Mouse (Mus musculus) limb, embryonic 14.5 days (tissue): ENCODE data around the gene Akp3. TPM values are rescaled to one million over a fixed set of nuclear protein-coding genes. Genes with fewer than 3 reads are reported as not detected.

Experiments used
- ATAC-seq: fragments of 200-750 bp; cut with Nextera tagmentation; 2 replicates; pipeline ENCODE4 v1.8.0; 2017; ENCODE audit warnings: low read depth, moderate number of reproducible peaks, moderate TSS enrichment; ENCODE audit not compliant: low FRiP score
- DNase-seq: peaks from one replicate; pipeline ENCODE4 v3.0.0-alpha.2; 2015; ENCODE audit warnings: low spot score
- H3K27ac ChIP-seq: fragments of 300-500 bp; sonication (generic); replicated peaks from 2 replicates; pipeline ENCODE4 v1.5.1; 2014; ENCODE audit warnings: low read depth, mild to moderate bottlenecking, low read length, moderate library complexity, mixed read lengths
- H3K27me3 ChIP-seq: fragments of 300-500 bp; sonication (generic); 2 replicates; pipeline ENCODE4 v1.6.1; 2014; ENCODE audit warnings: low read length, mixed read lengths; ENCODE audit not compliant: control insufficient read depth, insufficient read depth
- H3K36me3 ChIP-seq: fragments of 300-500 bp; sonication (generic); 2 replicates; pipeline ENCODE4 v1.6.1; 2014; ENCODE audit warnings: mild to moderate bottlenecking, low read length, moderate library complexity, mixed read lengths; ENCODE audit not compliant: control insufficient read depth, insufficient read depth
- H3K4me1 ChIP-seq: fragments of 300-500 bp; sonication (generic); 2 replicates; pipeline ENCODE4 v1.6.1; 2014; ENCODE audit warnings: antibody characterized with exemption, low read length, mixed read lengths; ENCODE audit not compliant: control insufficient read depth, insufficient read depth
- H3K4me2 ChIP-seq: fragments of 300-500 bp; sonication (generic); replicated peaks from 2 replicates; pipeline ENCODE4 v1.6.1; 2014; ENCODE audit warnings: low read depth, mild to moderate bottlenecking, low read length, moderate library complexity; ENCODE audit not compliant: severe bottlenecking
- H3K4me3 ChIP-seq: fragments of 300-500 bp; sonication (generic); replicated peaks from 2 replicates; pipeline ENCODE4 v1.5.1; 2014; ENCODE audit warnings: low read length
- H3K9ac ChIP-seq: fragments of 300-500 bp; sonication (generic); 2 replicates; pipeline ENCODE4 v1.6.1; 2014; ENCODE audit warnings: mild to moderate bottlenecking, low read depth, low read length, moderate library complexity; ENCODE audit not compliant: severe bottlenecking
- H3K9me3 ChIP-seq: fragments of 300-500 bp; sonication (generic); 2 replicates; pipeline ENCODE4 v1.6.1; 2016; ENCODE audit warnings: low read length; ENCODE audit not compliant: control insufficient read depth
- POLR2A ChIP-seq: fragments of 200-500 bp; IDR thresholded peaks from 2 replicates; pipeline ENCODE4 v1.8.0; 2012; ENCODE audit warnings: inconsistent platforms, mild to moderate bottlenecking, moderate library complexity, borderline replicate concordance; ENCODE audit not compliant: insufficient read depth, insufficient read length; ENCODE audit errors: extremely low read depth
- WGBS: fragments of 180-500 bp; shearing (Covaris S2); extraction: QIAGEN DNeasy Blood & Tissue Kit; methylation state at CpG from one replicate; pipeline ENCODE4 v1.1.7; 2014; 5-methylcytosine and 5-hydroxymethylcytosine counted together
- polyA plus RNA-seq, 2 experiments: library from polyadenylated mRNA; depleted of rRNA in 1 of 2; stranded (reverse) in 1 of 2; unstranded in 1 of 2; fragments of >200 nt; fragmentation: Nextera tagmentation in 1 of 2; extraction: Ambion mirVana in 1 of 2; gene quantifications; 2 replicates each; pipeline versions ENCODE4 v1.2.1 to v1.2.3; 2012 to 2014

Gene Akp3
- polyA plus RNA-seq, 2 experiments = 0.11 TPM; not detected in 1

DNA sequence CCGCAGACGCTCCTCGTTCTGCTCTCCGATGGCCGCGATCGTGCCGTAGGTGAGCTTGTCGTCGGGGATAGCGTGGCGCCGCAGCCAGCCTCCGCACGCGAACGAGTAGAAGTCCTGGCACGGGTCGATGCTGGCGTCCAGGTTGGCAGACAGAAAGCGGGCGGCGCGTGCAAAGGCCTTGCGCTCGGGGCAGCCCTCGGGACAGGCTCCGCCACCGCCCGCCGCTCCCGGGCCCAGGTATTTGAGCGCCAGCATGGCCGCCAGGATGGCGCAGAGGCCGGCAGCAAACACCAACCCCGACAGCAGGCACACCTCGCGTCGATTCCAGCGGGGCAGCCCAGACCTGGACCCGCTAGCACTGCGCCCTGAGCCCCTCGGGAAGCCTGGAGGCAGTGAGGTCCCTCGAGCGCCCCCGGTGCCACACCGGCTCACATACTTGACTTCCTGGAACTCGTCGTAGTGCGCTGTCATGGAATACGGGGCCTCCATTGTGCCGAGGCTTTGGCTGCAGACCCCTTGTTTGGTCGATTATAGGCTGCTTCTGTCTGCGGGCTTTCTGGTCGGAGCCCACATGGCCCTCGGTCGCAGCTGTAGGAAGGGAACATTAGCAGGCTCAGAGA is 29.8 kb downstream of the Akp3 start:
- Histone ChIP-seq H3K4me3 (peak overlapping the region; percentile 40), H3K27me3 (peaks cover 85% of the 10 kb centered on the region), H3K4me2 (peak overlapping the region; percentile 57), H3K4me1 (peaks cover 10% of the 10 kb centered on the region; the same call in 1 of the 2 replicates), H3K36me3 (no peaks in the 10 kb centered on the region), H3K9me3 (no peaks in the 10 kb centered on the region), H3K9ac (peak overlapping the region; percentile 41; the same call in 1 of the 2 replicates), H3K27ac (no peak overlapping the region)
- WGBS = 2% methylated on average over 57 of the region's 58 CpGs
- ATAC-seq = no peak
- no peak for DNase-seq
- TF ChIP-seq POLR2A = no peak

DNA sequence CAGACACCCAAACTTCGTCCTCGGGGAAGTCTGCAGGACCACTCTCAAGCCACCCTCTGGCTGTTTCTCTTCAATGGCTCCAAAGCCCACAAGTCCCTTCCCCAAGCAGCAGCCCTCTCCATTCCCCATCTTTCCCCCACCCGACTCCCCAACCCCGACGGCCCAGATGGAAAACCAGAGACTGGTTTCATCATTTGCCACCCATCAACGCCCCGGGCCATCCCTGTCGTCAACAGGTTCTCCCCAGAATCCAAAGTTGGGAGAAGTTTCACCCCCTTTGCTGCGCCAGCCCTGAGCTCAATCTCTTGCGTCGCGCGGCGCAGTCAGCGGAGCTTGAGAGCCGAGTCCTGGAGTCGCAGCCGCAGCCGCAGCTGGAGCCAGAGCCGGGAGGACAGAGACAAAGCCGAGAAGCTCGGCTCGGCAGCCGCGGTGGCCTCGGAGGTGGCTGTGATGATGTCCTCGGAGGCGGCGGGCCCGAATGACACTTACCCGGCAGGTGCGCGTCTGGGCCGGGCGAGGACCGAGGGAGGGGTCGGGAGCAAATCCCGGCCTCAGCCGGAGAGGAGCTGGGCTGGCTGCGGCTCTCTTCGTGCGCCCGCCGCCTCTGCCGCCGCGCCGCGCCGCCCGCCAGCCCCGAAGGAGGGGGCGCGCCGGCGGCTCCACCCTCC is 30.9 kb downstream of the Akp3 start:
- no peak overlapping the region for H3K9ac ChIP-seq
- 1% methylated on average over 33 of the region's 56 CpGs for WGBS
- no peak overlapping the region for H3K27ac ChIP-seq
- peaks cover 85% of the 10 kb centered on the region for H3K27me3 ChIP-seq
- DNase-seq (no peak), ATAC-seq (peak; percentile 48)
- no peaks in the 10 kb centered on the region for H3K36me3 ChIP-seq
- H3K9me3 ChIP-seq = no peaks in the 10 kb centered on the region
- peak overlapping the region; percentile 40 for H3K4me3 ChIP-seq
- H3K4me2 ChIP-seq = peak overlapping the region; percentile 63
- peaks cover 10% of the 10 kb centered on the region; the same call in 1 of the 2 replicates for H3K4me1 ChIP-seq
- TF ChIP-seq POLR2A = no peak

GRCm38 (mm10) chr1:87156199-87156587 is 31.4 kb downstream of the Akp3 start, which contains the start of gene Ecel1:
Gene Ecel1 (minus strand): TSS chr1:87156521.
- no peak within 1 kb of the TSS for H3K9ac ChIP-seq
- H3K27ac ChIP-seq = no peak within 1 kb of the TSS
- ATAC-seq = no peak
- peaks cover 10% of the 10 kb centered on the region; the same call in 1 of the 2 replicates for H3K4me1 ChIP-seq
- H3K27me3 ChIP-seq = peaks cover 79% of the 10 kb centered on the region
- 4% methylated on average over 6 of the region's 12 CpGs for WGBS
- H3K36me3 ChIP-seq = no peaks in the 10 kb centered on the region
- H3K4me3 ChIP-seq = peak within 1 kb of the TSS; percentile 40
- no peaks in the 10 kb centered on the region for H3K9me3 ChIP-seq
- H3K4me2 ChIP-seq = peak within 1 kb of the TSS; percentile 63
- no peak for DNase-seq
- TF ChIP-seq POLR2A = no peak

- 69% methylated on average over 3 of the region's 3 CpGs for WGBS
- H3K27me3 ChIP-seq = peaks cover 53% of the 10 kb centered on the region
- DNase-seq = no peak
Observed at GRCm38 (mm10) chr1:87159396-87159795, 34.6 kb downstream of the Akp3 start.

DNA sequence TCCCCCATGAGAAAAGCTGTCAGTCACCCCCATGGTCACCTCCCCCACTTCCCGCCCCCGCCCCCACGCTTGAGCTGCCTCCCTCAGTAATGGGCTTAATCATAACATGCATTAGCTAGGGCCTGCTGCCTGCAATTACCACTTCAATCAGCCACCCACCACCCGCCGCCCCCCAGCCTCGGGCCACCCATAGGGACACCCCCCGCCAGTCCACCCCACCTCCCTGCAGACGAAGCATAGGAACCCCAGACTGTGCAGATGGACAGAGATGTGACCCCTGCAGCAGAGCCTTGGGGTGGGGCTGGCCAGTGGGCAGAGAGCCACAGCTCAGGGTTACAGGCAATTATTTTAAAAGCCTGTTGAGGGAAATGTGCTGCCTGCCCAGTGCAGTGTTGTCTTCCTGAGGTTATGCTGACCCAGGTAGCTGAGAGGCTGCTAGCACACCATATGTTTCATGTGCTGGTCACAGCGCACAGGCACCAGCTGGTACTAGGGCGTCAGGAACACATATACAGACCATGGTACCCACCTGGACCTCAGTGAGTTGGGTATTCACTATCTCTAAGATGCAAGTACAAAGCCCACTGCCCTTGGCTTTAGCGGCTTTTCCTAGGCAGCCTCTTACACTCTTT is 39.5 kb downstream of the Akp3 start:
- H3K36me3 ChIP-seq = no peaks in the 10 kb centered on the region
- 30% methylated on average over 4 of the region's 11 CpGs for WGBS
- no peak for DNase-seq
- no peak overlapping the region for H3K9ac ChIP-seq
- no peak overlapping the region for H3K27ac ChIP-seq
- H3K27me3 ChIP-seq = peaks cover 22% of the 10 kb centered on the region
- no peak for TF ChIP-seq POLR2A
- no peak overlapping the region for H3K4me2 ChIP-seq
- H3K9me3 ChIP-seq = no peaks in the 10 kb centered on the region
- H3K4me3 ChIP-seq = no peak overlapping the region
- no peaks in the 10 kb centered on the region for H3K4me1 ChIP-seq
- no peak for ATAC-seq

More at GRCm38 (mm10) chr1:87159396-87159795, 34.6 kb downstream of the Akp3 start:
- TF ChIP-seq POLR2A = no peak
- no peak overlapping the region for H3K27ac ChIP-seq
- H3K4me2 ChIP-seq = no peak overlapping the region
- ATAC-seq = no peak
- H3K9ac ChIP-seq = no peak overlapping the region
- no peaks in the 10 kb centered on the region for H3K36me3 ChIP-seq
- H3K4me1 ChIP-seq = peaks cover 4% of the 10 kb centered on the region; the same call in 1 of the 2 replicates
- H3K4me3 ChIP-seq = no peak overlapping the region
- H3K9me3 ChIP-seq = no peaks in the 10 kb centered on the region
